In genomic region chr1:173333312-173334253, GRCm38 (mm10) we compare ENCODE assay signal across 9 mouse cellular contexts. TPM values are rescaled to one million over a fixed set of nuclear protein-coding genes. Genes with fewer than 3 reads are reported as not detected.
DNase-seq lines count a peak whose midpoint lies in the region; ATAC-seq lines count a peak whose summit lies in the region.
"Had no signal": no experiment of that assay in that cellular context is flagged by ENCODE, and none has a peak within 500 bp of the region (broad histone marks: within the 10 kb centered on the region; RNA-seq: fewer than 3 reads in every experiment).

Ackr1 (minus strand) TSS chr1:173333750.

- DNase-seq in hindbrain, embryonic 10.5 days (ENCODE audit: low spot score) = no peak
- DNase-seq in hindbrain, embryonic 11.5 days (ENCODE audit: low spot score) = no peak
- DNase-seq in c-Kit-positive CD71-positive TER-119-positive erythroid progenitor cells, embryonic 14.5 days (ENCODE audit: low spot score) = peak; percentile 87
- no peak for DNase-seq in layer of hippocampus, postnatal 10 days (ENCODE audit: low spot score in 2 of 2)
- DNase-seq in natural killer cell, adult 2 months (ENCODE audit: low spot score in 2 of 2) = no peak
- DNase-seq in right cerebral cortex, adult 2 months (ENCODE audit: low spot score in 2 of 2) = no peak

- H3K36me3 ChIP-seq in hindbrain, embryonic 10.5 days = peaks cover 10% of the 10 kb centered on the region; the same call in 1 of the 2 replicates
- H3K36me3 ChIP-seq in hindbrain, embryonic 11.5 days (ENCODE audit: control insufficient read depth, insufficient read depth, low read length) = no peaks in the 10 kb centered on the region
- H3K36me3 ChIP-seq in midbrain, embryonic 15.5 days (replicated peaks) = peaks cover 3% of the 10 kb centered on the region; the same call in 1 of the 2 replicates

- no peak within 1 kb of the TSS for H3K4me3 ChIP-seq in hindbrain, embryonic 10.5 days
- H3K4me3 ChIP-seq in hindbrain, embryonic 11.5 days (ENCODE audit: low read depth, low read length) = no peak within 1 kb of the TSS
- no peak within 1 kb of the TSS for H3K4me3 ChIP-seq in midbrain, embryonic 15.5 days

- no peak within 1 kb of the TSS for H3K9ac ChIP-seq in hindbrain, embryonic 11.5 days (ENCODE audit: low read depth, low read length)
- H3K9ac ChIP-seq in midbrain, embryonic 15.5 days = no peak within 1 kb of the TSS

- no peaks in the 10 kb centered on the region for H3K27me3 ChIP-seq in hindbrain, embryonic 10.5 days (ENCODE audit: insufficient read depth, poor library complexity, severe bottlenecking)
- H3K27me3 ChIP-seq in hindbrain, embryonic 11.5 days (ENCODE audit: control insufficient read depth, insufficient read depth, low read length) = no peaks in the 10 kb centered on the region
- no peaks in the 10 kb centered on the region for H3K27me3 ChIP-seq in midbrain, embryonic 15.5 days (replicated peaks)

- peak within 1 kb of the TSS; percentile 29; the same call in 1 of the 2 replicates for H3K27ac ChIP-seq in hindbrain, embryonic 10.5 days
- H3K27ac ChIP-seq in hindbrain, embryonic 11.5 days (ENCODE audit: low read depth, low read length) = no peak within 1 kb of the TSS
- no peak within 1 kb of the TSS for H3K27ac ChIP-seq in midbrain, embryonic 15.5 days

- WGBS in hindbrain, embryonic 10.5 days = 76% methylated on average over 9 of the region's 9 CpGs
- 78% methylated on average over 9 of the region's 9 CpGs for WGBS in hindbrain, embryonic 11.5 days
- 72% methylated on average over 9 of the region's 9 CpGs for WGBS in midbrain, embryonic 15.5 days

- no peak for ATAC-seq in hindbrain, embryonic 11.5 days (ENCODE audit: low FRiP score)
- ATAC-seq in midbrain, embryonic 15.5 days (replicated peaks) = no peak; the same call in 1 of the 2 replicates
- ATAC-seq in frontal cortex, adult (ENCODE audit: low TSS enrichment) = no peak

- no peaks in the 10 kb centered on the region for H3K9me3 ChIP-seq in hindbrain, embryonic 10.5 days
- no peaks in the 10 kb centered on the region for H3K9me3 ChIP-seq in hindbrain, embryonic 11.5 days (ENCODE audit: control insufficient read depth, low read length)
- H3K9me3 ChIP-seq in midbrain, embryonic 15.5 days = no peaks in the 10 kb centered on the region

- no peak within 1 kb of the TSS for H3K4me2 ChIP-seq in hindbrain, embryonic 11.5 days (replicated peaks; ENCODE audit: low read depth, low read length)
- H3K4me2 ChIP-seq in midbrain, embryonic 15.5 days = no peak within 1 kb of the TSS

- H3K4me1 ChIP-seq in hindbrain, embryonic 10.5 days (replicated peaks) = peaks cover 15% of the 10 kb centered on the region
- H3K4me1 ChIP-seq in hindbrain, embryonic 11.5 days (replicated peaks; ENCODE audit: control insufficient read depth, insufficient read depth, low read length) = peaks cover 3% of the 10 kb centered on the region; the same call in 1 of the 2 replicates
- peaks cover 15% of the 10 kb centered on the region for H3K4me1 ChIP-seq in midbrain, embryonic 15.5 days

RNA-seq across cellular contexts. Expression of gene Ackr1, which starts in this region (rescaled TPM):
- polyA plus RNA-seq in hindbrain, embryonic 10.5 days (2016; fragmentation: Nextera tagmentation; extraction: Ambion mirVana) = 2.3 and 2.4 TPM in 2 replicates
- 5.6 and 6.4 TPM in 2 replicates for polyA plus RNA-seq in hindbrain, embryonic 11.5 days (2014; fragmentation: Nextera tagmentation; extraction: Ambion mirVana)
- 10 to 100 TPM; 77.4 to 81.1 TPM for total RNA-seq in layer of hippocampus, postnatal 10 days (2021)
- 20.2 and 22.4 TPM in 2 replicates for polyA plus RNA-seq in midbrain, embryonic 15.5 days (2015; fragmentation: Nextera tagmentation; extraction: Ambion mirVana)
- total RNA-seq: ES-E14 had no signal
